In genomic region chr9:123709226-123709625, GRCm38 (mm10) we compare ENCODE assay signal across 19 mouse cellular contexts. TPM values are rescaled to one million over a fixed set of nuclear protein-coding genes. Genes with fewer than 3 reads are reported as not detected.
DNase-seq lines count a peak whose midpoint lies in the region; ATAC-seq and TF ChIP-seq lines count a peak whose summit lies in the region.
"Had no signal": no experiment of that assay in that cellular context is flagged by ENCODE, and none has a peak within 500 bp of the region (broad histone marks: within the 10 kb centered on the region; RNA-seq: fewer than 3 reads in every experiment).

No protein-coding gene starts in this region.

- no peaks in the 10 kb centered on the region for H3K4me1 ChIP-seq in kidney, adult 2 months (ENCODE audit: control insufficient read depth, insufficient read depth, low read length)
- no peaks in the 10 kb centered on the region for H3K4me1 ChIP-seq in kidney, embryonic 15.5 days
- no peaks in the 10 kb centered on the region for H3K4me1 ChIP-seq in liver, postnatal 0 days (ENCODE audit: insufficient read depth)
- H3K4me1 ChIP-seq in liver, embryonic 12.5 days, result no peaks in the 10 kb centered on the region
- H3K4me1 ChIP-seq in CH12.LX (ENCODE audit: control insufficient read depth in 1 of 2, insufficient read depth in 2 of 2), result no peaks in the 10 kb centered on the region
- H3K4me1 ChIP-seq: embryonic facial prominence, embryonic 13.5 days; heart, embryonic 13.5 days; limb, embryonic 10.5 days; liver, embryonic 13.5 days; midbrain, embryonic 13.5 days had no signal

- no peaks in the 10 kb centered on the region for H3K9me3 ChIP-seq in kidney, embryonic 15.5 days (replicated peaks)
- H3K9me3 ChIP-seq in liver, postnatal 0 days (ENCODE audit: low read length), result no peaks in the 10 kb centered on the region
- H3K9me3 ChIP-seq in liver, embryonic 12.5 days (replicated peaks), result no peaks in the 10 kb centered on the region
- no peaks in the 10 kb centered on the region for H3K9me3 ChIP-seq in CH12.LX (replicated peaks; ENCODE audit: low read length)
- H3K9me3 ChIP-seq: embryonic facial prominence, embryonic 13.5 days; heart, embryonic 13.5 days; limb, embryonic 10.5 days; liver, embryonic 13.5 days; midbrain, embryonic 13.5 days had no signal

- TF ChIP-seq POLR2A in kidney, adult 2 months (IDR thresholded peaks at IDR 0.05; ENCODE audit: low read depth, low read length), result no peak
- TF ChIP-seq POLR2A in CH12.LX (IDR thresholded peaks at IDR 0.05; ENCODE audit: low read depth, low read length), result no peak

- TF ChIP-seq EP300 in liver, postnatal 0 days (IDR thresholded peaks at IDR 0.05; ENCODE audit: low read depth), result no peak
- TF ChIP-seq EP300 in CH12.LX (IDR thresholded peaks at IDR 0.05; ENCODE audit: low read length), result no peak

- peaks cover 2% of the 10 kb centered on the region for H3K36me3 ChIP-seq in kidney, adult 2 months (ENCODE audit: control insufficient read depth, insufficient read depth, low read length)
- H3K36me3 ChIP-seq in kidney, embryonic 15.5 days, result peaks cover 46% of the 10 kb centered on the region
- peaks cover 14% of the 10 kb centered on the region for H3K36me3 ChIP-seq in liver, postnatal 0 days (replicated peaks; ENCODE audit: insufficient read depth, low read length)
- peaks cover 48% of the 10 kb centered on the region for H3K36me3 ChIP-seq in liver, embryonic 12.5 days
- H3K36me3 ChIP-seq in CH12.LX (replicated peaks in 1 of 2; ENCODE audit: control insufficient read depth in 1 of 2, insufficient read depth in 1 of 2, low read length in 1 of 2), result peaks cover 23 to 43% of the 10 kb centered on the region in 2 experiments

- no peak overlapping the region for H3K4me2 ChIP-seq in kidney, embryonic 15.5 days
- no peak overlapping the region for H3K4me2 ChIP-seq in liver, postnatal 0 days (ENCODE audit: low read depth, low read length)
- no peak overlapping the region for H3K4me2 ChIP-seq in liver, embryonic 12.5 days
- no peak overlapping the region for H3K4me2 ChIP-seq in CH12.LX (ENCODE audit: insufficient read depth, low read depth, poor library complexity, severe bottlenecking)
- H3K4me2 ChIP-seq: embryonic facial prominence, embryonic 13.5 days; heart, embryonic 13.5 days; liver, embryonic 13.5 days; midbrain, embryonic 13.5 days had no signal

- dilution Hi-C loops in CH12.LX (cut with MboI; ENCODE audit: extremely low pct_ligation_motif_present, extremely low pct_unique_long_range_greater_than_20kb, low sequenced_read_pairs), result no loop called here

- DNase-seq in kidney, adult 2 months, result peak; percentile 24
- no peak for DNase-seq in liver, postnatal 0 days
- no peak for DNase-seq in CH12.LX (ENCODE audit: extremely low read depth)
- no peak for DNase-seq in testis, postnatal 10 days (ENCODE audit: low spot score)
- no peak for DNase-seq in heart, adult 11 months
- DNase-seq: adrenal gland, postnatal 36 days; cerebellum, adult 2 months; liver, embryonic 13.5 days; thymus, postnatal 4 days had no signal

- peak; percentile 39 for TF ChIP-seq RAD21 in CH12.LX (IDR thresholded peaks at IDR 0.05; ENCODE audit: low read depth, low read length)

- H3K9ac ChIP-seq in kidney, embryonic 15.5 days, result no peak overlapping the region
- no peak overlapping the region for H3K9ac ChIP-seq in liver, postnatal 0 days (replicated peaks)
- no peak overlapping the region for H3K9ac ChIP-seq in liver, embryonic 12.5 days
- no peak overlapping the region for H3K9ac ChIP-seq in CH12.LX (ENCODE audit: insufficient read depth, low read depth)
- H3K9ac ChIP-seq: embryonic facial prominence, embryonic 13.5 days; heart, embryonic 13.5 days; liver, embryonic 13.5 days; midbrain, embryonic 13.5 days had no signal

- no peak overlapping the region for H3K27ac ChIP-seq in kidney, adult 2 months (ENCODE audit: insufficient read depth, low read depth, low read length)
- H3K27ac ChIP-seq in kidney, embryonic 15.5 days, result no peak overlapping the region
- no peak overlapping the region for H3K27ac ChIP-seq in liver, postnatal 0 days (ENCODE audit: low read depth)
- H3K27ac ChIP-seq in liver, embryonic 12.5 days, result no peak overlapping the region
- H3K27ac ChIP-seq in CH12.LX (ENCODE audit: insufficient read depth, low read depth), result no peak overlapping the region
- H3K27ac ChIP-seq: embryonic facial prominence, embryonic 13.5 days; heart, embryonic 13.5 days; limb, embryonic 10.5 days; liver, embryonic 13.5 days; midbrain, embryonic 13.5 days had no signal

- ATAC-seq in kidney, embryonic 15.5 days (replicated peaks; ENCODE audit: low FRiP score), result no peak
- no peak for ATAC-seq in liver, postnatal 0 days
- ATAC-seq in liver, embryonic 12.5 days, result no peak
- peak; percentile 76; the same call in 1 of the 2 replicates for ATAC-seq in erythroid progenitor cell, adult 5-6 weeks (replicated peaks; ENCODE audit: low FRiP score, poor library complexity, severe bottlenecking)
- ATAC-seq: midbrain, embryonic 13.5 days had no signal

- no peak overlapping the region for H3K4me3 ChIP-seq in kidney, adult 2 months (ENCODE audit: insufficient read depth, low read depth, low read length)
- H3K4me3 ChIP-seq in kidney, embryonic 15.5 days (replicated peaks), result no peak overlapping the region
- no peak overlapping the region for H3K4me3 ChIP-seq in liver, postnatal 0 days (ENCODE audit: low read depth, low read length)
- no peak overlapping the region for H3K4me3 ChIP-seq in liver, embryonic 12.5 days
- no peak overlapping the region for H3K4me3 ChIP-seq in CH12.LX (replicated peaks in 1 of 3; ENCODE audit: low read depth in 2 of 3, low read length in 2 of 3, poor library complexity in 1 of 3)
- H3K4me3 ChIP-seq: embryonic facial prominence, embryonic 13.5 days; heart, embryonic 13.5 days; limb, embryonic 10.5 days; liver, embryonic 13.5 days; midbrain, embryonic 13.5 days had no signal

- 27% methylated on average over 2 of the region's 2 CpGs for WGBS in kidney, adult 2 months
- WGBS in kidney, embryonic 15.5 days, result 43% methylated on average over 2 of the region's 2 CpGs
- 44% methylated on average over 2 of the region's 2 CpGs for WGBS in liver, postnatal 0 days (ENCODE audit: insufficient replicate concordance)
- WGBS in liver, embryonic 12.5 days (ENCODE audit: insufficient replicate concordance), result 41% methylated on average over 2 of the region's 2 CpGs

- TF ChIP-seq CTCF in kidney, adult 2 months (conservative IDR thresholded peaks at IDR 0.05; ENCODE audit: insufficient read depth, insufficient read length, low read depth, low read length), result no peak
- TF ChIP-seq CTCF in liver, postnatal 0 days (IDR thresholded peaks at IDR 0.05; ENCODE audit: low read depth), result peak; percentile 46
- peak in 1 of 2 experiments; percentile 50; a peak in 2 of 4 replicates for TF ChIP-seq CTCF in CH12.LX (conservative IDR thresholded peaks at IDR 0.05 in 1 of 2, IDR thresholded peaks at IDR 0.05 in 1 of 2; ENCODE audit: low read depth in 2 of 2, low read length in 2 of 2)

- H3K27me3 ChIP-seq in kidney, adult 2 months (replicated peaks; ENCODE audit: control insufficient read depth, insufficient read depth, low read length), result no peaks in the 10 kb centered on the region
- H3K27me3 ChIP-seq in kidney, embryonic 15.5 days, result no peaks in the 10 kb centered on the region
- no peaks in the 10 kb centered on the region for H3K27me3 ChIP-seq in liver, postnatal 0 days (ENCODE audit: insufficient read depth, low read length)
- H3K27me3 ChIP-seq in liver, embryonic 12.5 days (replicated peaks), result no peaks in the 10 kb centered on the region
- no peaks in the 10 kb centered on the region for H3K27me3 ChIP-seq in CH12.LX (replicated peaks)
- H3K27me3 ChIP-seq: embryonic facial prominence, embryonic 13.5 days; heart, embryonic 13.5 days; liver, embryonic 13.5 days; midbrain, embryonic 13.5 days had no signal

- no peaks in the 10 kb centered on the region for H3K79me2 ChIP-seq in CH12.LX (replicated peaks; ENCODE audit: control insufficient read depth, extremely low read depth, insufficient read depth, poor library complexity, severe bottlenecking)

- in situ Hi-C loops in CH12.LX (cut with MboI; ENCODE audit: low pct_ligation_motif_present, low pct_unique_long_range_greater_than_20kb, low sequenced_read_pairs), result no loop called here

TF ChIP-seq in CH12.LX, 34 proteins besides CTCF, POLR2A, EP300 and RAD21 (continues in another document):
- TF ChIP-seq MXI1 (IDR thresholded peaks at IDR 0.05; ENCODE audit: low read depth, low read length), result no peak

RNA-seq across cellular contexts. Expression of gene Lztfl1, which starts 8.3 kb away (rescaled TPM):
- 4.5 and 5.3 TPM in 2 replicates for polyA plus RNA-seq in kidney, adult 2 months (2012; rRNA removed)
- 47.6 and 56.0 TPM in 2 replicates for polyA plus RNA-seq in kidney, embryonic 15.5 days (2015; fragmentation: Nextera tagmentation; extraction: Ambion mirVana)
- 16.6 and 16.8 TPM in 2 replicates for polyA plus RNA-seq in liver, postnatal 0 days (2015; fragmentation: Nextera tagmentation; extraction: Ambion mirVana)
- 22.0 and 25.6 TPM in 2 replicates for polyA plus RNA-seq in liver, embryonic 12.5 days (2016; fragmentation: Nextera tagmentation; extraction: Ambion mirVana)
- total RNA-seq in CH12.LX (2012; rRNA removed), result 17.6 and 17.8 TPM in 2 replicates
- total RNA-seq in CH12.LX (2014; rRNA removed), result 25.6 and 35.7 TPM in 2 replicates
- 28.3 and 36.7 TPM in 2 replicates for polyA plus RNA-seq in CH12.LX (2012; ENCODE audit: insufficient read length, low read depth)
- 18.0 and 35.3 TPM in 2 replicates for total RNA-seq in erythroid progenitor cell, adult 5-6 weeks (2015; ENCODE audit: low replicate concordance)
- total RNA-seq in erythroid progenitor cell, adult 5-6 weeks (2017; ENCODE audit: low replicate concordance), result 15.4 and 21.2 TPM in 2 replicates

RNA-seq across cellular contexts. Expression of gene Slc6a20a, which starts 30.5 kb away (rescaled TPM):
- polyA plus RNA-seq in kidney, adult 2 months (2012; rRNA removed), result 26.8 and 40.4 TPM in 2 replicates
- polyA plus RNA-seq in kidney, embryonic 15.5 days (2015; fragmentation: Nextera tagmentation; extraction: Ambion mirVana), result 0.58 and 0.78 TPM in 2 replicates
- polyA plus RNA-seq in liver, postnatal 0 days (2015; fragmentation: Nextera tagmentation; extraction: Ambion mirVana), result 2.3 and 2.4 TPM in 2 replicates
- polyA plus RNA-seq in liver, embryonic 12.5 days (2016; fragmentation: Nextera tagmentation; extraction: Ambion mirVana), result 0.69 and 0.75 TPM in 2 replicates
- total RNA-seq in CH12.LX (2012; rRNA removed) (not detected in 2 replicates), CH12.LX (2014; rRNA removed) (not detected in 2 replicates)
- not detected in 2 replicates for polyA plus RNA-seq in CH12.LX (2012; ENCODE audit: insufficient read length, low read depth)
- 133 and 154 TPM in 2 replicates for total RNA-seq in erythroid progenitor cell, adult 5-6 weeks (2015; ENCODE audit: low replicate concordance)
- total RNA-seq in erythroid progenitor cell, adult 5-6 weeks (2017; ENCODE audit: low replicate concordance), result 73.2 and 116 TPM in 2 replicates
- total RNA-seq: gastrocnemius, postnatal 4 days; hematopoietic stem cell, adult 5-6 weeks; neutrophil, adult 5-6 weeks had no signal
- polyA plus RNA-seq: heart, embryonic 13.5 days had no signal

RNA-seq across cellular contexts. Expression of gene Ccr9, which starts 31.0 kb away (rescaled TPM):
- polyA plus RNA-seq in kidney, adult 2 months (2012; rRNA removed), result 0.24 and 0.91 TPM in 2 replicates
- 0.08 and 0.12 TPM in 2 replicates for polyA plus RNA-seq in kidney, embryonic 15.5 days (2015; fragmentation: Nextera tagmentation; extraction: Ambion mirVana)
- 0.19 and 0.23 TPM in 2 replicates for polyA plus RNA-seq in liver, postnatal 0 days (2015; fragmentation: Nextera tagmentation; extraction: Ambion mirVana)
- 0.26 and 0.37 TPM in 2 replicates for polyA plus RNA-seq in liver, embryonic 12.5 days (2016; fragmentation: Nextera tagmentation; extraction: Ambion mirVana)
- 0.04 TPM in 2 replicates for total RNA-seq in CH12.LX (2012; rRNA removed)
- not detected in 2 replicates for total RNA-seq in CH12.LX (2014; rRNA removed)
- polyA plus RNA-seq in CH12.LX (2012; ENCODE audit: insufficient read length, low read depth), result 0.09 and 0.10 TPM in 2 replicates
- total RNA-seq in erythroid progenitor cell, adult 5-6 weeks (2015; ENCODE audit: low replicate concordance), result 2.9 and 5.0 TPM in 2 replicates
- 1.0 and 1.4 TPM in 2 replicates for total RNA-seq in erythroid progenitor cell, adult 5-6 weeks (2017; ENCODE audit: low replicate concordance)
